In the genomic region with DNA sequence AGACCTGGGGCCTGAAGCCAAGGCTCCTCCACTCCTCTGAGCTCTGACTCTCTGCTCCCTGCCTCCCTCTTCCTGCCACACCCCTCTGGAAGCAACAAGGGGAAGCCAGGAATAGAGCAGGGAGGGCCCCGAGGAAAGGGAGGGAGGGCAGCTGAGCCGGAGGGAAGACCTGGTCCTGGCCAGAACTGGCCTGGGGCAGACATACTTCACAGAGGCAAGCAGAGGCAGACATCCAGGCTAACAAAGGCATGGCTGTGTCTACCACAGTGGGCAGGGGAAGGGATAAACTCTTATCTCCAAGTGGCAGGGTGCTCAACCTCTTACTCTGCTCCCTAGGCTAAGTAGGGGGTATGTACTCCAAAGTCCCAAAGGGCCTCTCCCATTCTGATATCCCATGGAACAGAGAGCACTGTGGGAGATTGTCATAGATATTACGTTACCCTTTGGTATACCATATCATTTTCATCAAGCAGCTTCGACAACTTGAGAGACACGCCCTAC, we compare ENCODE assay signal across 8 mouse cellular contexts. TPM values are rescaled to one million over a fixed set of nuclear protein-coding genes. Genes with fewer than 3 reads are reported as not detected.
DNase-seq lines count a peak whose midpoint lies in the region; ATAC-seq and TF ChIP-seq lines count a peak whose summit lies in the region.

No protein-coding gene starts in this region.

- intact Hi-C loops in left cerebral cortex, postnatal 36 days (cut with DNase I): no loop called here

- peak; percentile 48 for DNase-seq in lung, adult 2 months
- no peak for DNase-seq in left cerebral cortex, postnatal 36 days (ENCODE audit: low spot score in 2 of 2)
- no peak for DNase-seq in retina, embryonic 14.5 days (ENCODE audit: low spot score)
- no peak for DNase-seq in hindbrain, postnatal 0 days (ENCODE audit: low spot score)

- 39% methylated on average over 5 of the region's 5 CpGs for WGBS in intestine, postnatal 0 days
- 32% methylated on average over 5 of the region's 5 CpGs for WGBS in lung, adult 2 months
- 68% methylated on average over 5 of the region's 5 CpGs for WGBS in hindbrain, postnatal 0 days

- ATAC-seq in megakaryocyte, adult 5-6 weeks (ENCODE audit: poor library complexity, severe bottlenecking): no peak
- ATAC-seq in erythroid progenitor cell, adult 5-6 weeks (replicated peaks; ENCODE audit: low FRiP score, poor library complexity, severe bottlenecking): peak; percentile 63
- ATAC-seq in intestine, postnatal 0 days: peak; percentile 47; the same call in 1 of the 2 replicates
- no peak for ATAC-seq in hindbrain, postnatal 0 days

- H3K27me3 ChIP-seq in megakaryocyte, embryonic 14.5 days (replicated peaks): no peaks in the 10 kb centered on the region
- no peaks in the 10 kb centered on the region for H3K27me3 ChIP-seq in intestine, postnatal 0 days (replicated peaks; ENCODE audit: control insufficient read depth, insufficient read depth, low read length)
- H3K27me3 ChIP-seq in hindbrain, postnatal 0 days (ENCODE audit: insufficient read depth, low read length): no peaks in the 10 kb centered on the region

- 0 out of 2 replicates have a peak, but pooled peaks have one; percentile 7 for TF ChIP-seq POLR2A in lung, adult 2 months (IDR thresholded peaks at IDR 0.05; ENCODE audit: borderline replicate concordance, extremely low read depth, low read depth, low read length)

- 0 out of 2 replicates have a peak overlapping the region, but pooled peaks have one; percentile 9 for H3K27ac ChIP-seq in intestine, postnatal 0 days (ENCODE audit: low read depth, low read length)
- H3K27ac ChIP-seq in hindbrain, postnatal 0 days: no peak overlapping the region

- H3K4me2 ChIP-seq in intestine, postnatal 0 days (replicated peaks; ENCODE audit: low read depth): 0 out of 2 replicates have a peak overlapping the region, but pooled peaks have one; percentile 32
- H3K4me2 ChIP-seq in hindbrain, postnatal 0 days (ENCODE audit: low read depth, low read length): no peak overlapping the region

- no peak overlapping the region for H3K9ac ChIP-seq in intestine, postnatal 0 days (ENCODE audit: low read depth, low read length)
- H3K9ac ChIP-seq in hindbrain, postnatal 0 days (replicated peaks; ENCODE audit: low read length): no peak overlapping the region

- H3K4me3 ChIP-seq in megakaryocyte, embryonic 14.5 days (replicated peaks): peak overlapping the region; percentile 78
- no peak overlapping the region for H3K4me3 ChIP-seq in intestine, postnatal 0 days (ENCODE audit: low read depth, low read length)
- no peak overlapping the region for H3K4me3 ChIP-seq in lung, adult 2 months (replicated peaks; ENCODE audit: extremely low read depth, low read depth, low read length)
- H3K4me3 ChIP-seq in hindbrain, postnatal 0 days (ENCODE audit: low read length): no peak overlapping the region

- H3K9me3 ChIP-seq in megakaryocyte, embryonic 14.5 days: no peaks in the 10 kb centered on the region
- H3K9me3 ChIP-seq in intestine, postnatal 0 days (ENCODE audit: control insufficient read depth): no peaks in the 10 kb centered on the region
- H3K9me3 ChIP-seq in hindbrain, postnatal 0 days (ENCODE audit: low read length): no peaks in the 10 kb centered on the region

- TF ChIP-seq CTCF in intestine, postnatal 0 days (IDR thresholded peaks at IDR 0.05; ENCODE audit: low read depth): no peak
- TF ChIP-seq CTCF in lung, adult 2 months (IDR thresholded peaks at IDR 0.05; ENCODE audit: insufficient read depth, low read length): no peak
- no peak for TF ChIP-seq CTCF in hindbrain, postnatal 0 days (IDR thresholded peaks at IDR 0.05; ENCODE audit: low read depth)

- peaks cover 78% of the 10 kb centered on the region for H3K4me1 ChIP-seq in megakaryocyte, embryonic 14.5 days
- H3K4me1 ChIP-seq in intestine, postnatal 0 days (replicated peaks; ENCODE audit: control insufficient read depth, insufficient read depth, low read length): 0 out of 2 replicates have a peak, but pooled peaks cover 12% of the 10 kb centered on the region
- H3K4me1 ChIP-seq in lung, adult 2 months (ENCODE audit: control insufficient read depth, insufficient read depth, low read length): peaks cover 37% of the 10 kb centered on the region
- 0 out of 2 replicates have a peak, but pooled peaks cover 3% of the 10 kb centered on the region for H3K4me1 ChIP-seq in hindbrain, postnatal 0 days (ENCODE audit: insufficient read depth, low read length)

- H3K36me3 ChIP-seq in megakaryocyte, embryonic 14.5 days (replicated peaks; ENCODE audit: low read length): peaks cover 82% of the 10 kb centered on the region
- peaks cover 23% of the 10 kb centered on the region for H3K36me3 ChIP-seq in intestine, postnatal 0 days (ENCODE audit: control insufficient read depth, insufficient read depth)
- H3K36me3 ChIP-seq in hindbrain, postnatal 0 days (ENCODE audit: insufficient read depth, low read length): peaks cover 6% of the 10 kb centered on the region; the same call in 1 of the 2 replicates

RNA-seq across cellular contexts. Expression of gene Cyb5r3, which starts 7.4 kb away (rescaled TPM):
- polyA plus RNA-seq in megakaryocyte, embryonic 14.5 days (2012; ENCODE audit: insufficient read depth, low replicate concordance): 127 and 215 TPM in 2 replicates
- total RNA-seq in megakaryocyte, adult 5-6 weeks (2015): 42.8 and 44.7 TPM in 2 replicates
- 21.0 and 24.5 TPM in 2 replicates for total RNA-seq in megakaryocyte, adult 5-6 weeks (2017)
- total RNA-seq in erythroid progenitor cell, adult 5-6 weeks (2015; ENCODE audit: low replicate concordance): 106 and 112 TPM in 2 replicates
- total RNA-seq in erythroid progenitor cell, adult 5-6 weeks (2017; ENCODE audit: low replicate concordance): 48.1 and 57.9 TPM in 2 replicates
- 117 and 126 TPM in 2 replicates for polyA plus RNA-seq in intestine, postnatal 0 days (2015; fragmentation: Nextera tagmentation; extraction: Ambion mirVana)
- polyA plus RNA-seq in lung, adult 2 months (2012; rRNA removed): 438 and 440 TPM in 2 replicates
- total RNA-seq in left cerebral cortex, postnatal 36 days (2021): 10 to 100 TPM; 59.1 to 62.8 TPM
- total RNA-seq in hindbrain, postnatal 0 days (2014; rRNA removed): 93.8 and 99.2 TPM in 2 replicates
- polyA plus RNA-seq in hindbrain, postnatal 0 days (2015; fragmentation: Nextera tagmentation; extraction: Ambion mirVana): 117 and 136 TPM in 2 replicates

RNA-seq across cellular contexts. Expression of gene Poldip3, which starts 15.8 kb away (rescaled TPM):
- 69.1 and 81.7 TPM in 2 replicates for polyA plus RNA-seq in megakaryocyte, embryonic 14.5 days (2012; ENCODE audit: insufficient read depth, low replicate concordance)
- total RNA-seq in megakaryocyte, adult 5-6 weeks (2015): 41.5 and 45.2 TPM in 2 replicates
- 96.6 and 118 TPM in 2 replicates for total RNA-seq in megakaryocyte, adult 5-6 weeks (2017)
- total RNA-seq in erythroid progenitor cell, adult 5-6 weeks (2015; ENCODE audit: low replicate concordance): 39.6 and 46.5 TPM in 2 replicates
- 66.7 and 92.9 TPM in 2 replicates for total RNA-seq in erythroid progenitor cell, adult 5-6 weeks (2017; ENCODE audit: low replicate concordance)
- 49.8 and 51.6 TPM in 2 replicates for polyA plus RNA-seq in intestine, postnatal 0 days (2015; fragmentation: Nextera tagmentation; extraction: Ambion mirVana)
- polyA plus RNA-seq in lung, adult 2 months (2012; rRNA removed): 46.5 and 55.8 TPM in 2 replicates
- 10 to 100 TPM; 84.5 to 87.4 TPM for total RNA-seq in left cerebral cortex, postnatal 36 days (2021)
- total RNA-seq in hindbrain, postnatal 0 days (2014; rRNA removed): 97.5 and 115 TPM in 2 replicates
- polyA plus RNA-seq in hindbrain, postnatal 0 days (2015; fragmentation: Nextera tagmentation; extraction: Ambion mirVana): 96.9 and 103 TPM in 2 replicates

RNA-seq across cellular contexts. Expression of gene Rrp7a, which starts 42.4 kb away (rescaled TPM):
- 23.5 and 59.4 TPM in 2 replicates for polyA plus RNA-seq in megakaryocyte, embryonic 14.5 days (2012; ENCODE audit: insufficient read depth, low replicate concordance)
- total RNA-seq in megakaryocyte, adult 5-6 weeks (2015): 17.5 and 21.2 TPM in 2 replicates
- total RNA-seq in megakaryocyte, adult 5-6 weeks (2017): 50.8 and 57.9 TPM in 2 replicates
- total RNA-seq in erythroid progenitor cell, adult 5-6 weeks (2015; ENCODE audit: low replicate concordance): 12.6 and 16.9 TPM in 2 replicates
- total RNA-seq in erythroid progenitor cell, adult 5-6 weeks (2017; ENCODE audit: low replicate concordance): 12.3 and 31.9 TPM in 2 replicates
- polyA plus RNA-seq in intestine, postnatal 0 days (2015; fragmentation: Nextera tagmentation; extraction: Ambion mirVana): 32.1 and 32.7 TPM in 2 replicates
- polyA plus RNA-seq in lung, adult 2 months (2012; rRNA removed): 82.1 and 85.3 TPM in 2 replicates
- total RNA-seq in left cerebral cortex, postnatal 36 days (2021): 100 to 1,000 TPM; 148 to 158 TPM
- 157 and 207 TPM in 2 replicates for total RNA-seq in hindbrain, postnatal 0 days (2014; rRNA removed)
- polyA plus RNA-seq in hindbrain, postnatal 0 days (2015; fragmentation: Nextera tagmentation; extraction: Ambion mirVana): 69.4 and 74.4 TPM in 2 replicates

Comparison
In these comparisons a context has a peak if more than half of its experiments do, and no peak if none do; other contexts are left out.
1. ATAC-seq: peak in erythroid progenitor cell, adult 5-6 weeks (single experiment) and intestine, postnatal 0 days (single experiment); none in megakaryocyte, adult 5-6 weeks (single experiment) and hindbrain, postnatal 0 days (single experiment).